Comparison of ENCODE assay signal across 11 mouse cellular contexts in the genomic region with DNA sequence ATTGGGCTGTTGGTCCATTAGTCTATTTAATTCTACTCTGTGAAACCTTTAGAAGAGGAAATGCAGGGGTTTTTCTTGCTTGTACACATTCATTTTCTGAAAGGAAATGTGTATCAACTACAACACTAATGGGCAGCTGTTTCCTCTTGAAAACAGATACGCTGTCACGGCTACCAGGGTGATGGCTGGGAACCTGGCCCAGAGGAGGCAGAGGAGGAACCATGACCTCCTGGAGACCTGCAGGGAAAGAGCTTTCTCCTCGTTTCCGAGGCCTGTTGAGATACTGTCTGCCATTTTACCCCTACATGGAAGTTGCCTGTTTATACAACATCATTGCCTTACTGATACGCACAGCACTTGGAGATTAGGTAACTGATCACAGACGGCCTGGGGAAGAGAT.
"Had no signal": no experiment of that assay in that cellular context is flagged by ENCODE, and none has a peak within 500 bp of the region (broad histone marks: within the 10 kb centered on the region; RNA-seq: fewer than 3 reads in every experiment).

No protein-coding gene starts in this region.

- H3K27me3 ChIP-seq: liver, embryonic 13.5 days had no signal

- H3K4me1 ChIP-seq: limb, embryonic 12.5 days; liver, embryonic 13.5 days had no signal

- ATAC-seq: liver, postnatal 0 days; midbrain, embryonic 13.5 days had no signal

- H3K36me3 ChIP-seq: limb, embryonic 12.5 days; liver, embryonic 13.5 days; midbrain, embryonic 13.5 days had no signal

- H3K9ac ChIP-seq: limb, embryonic 12.5 days; liver, embryonic 13.5 days; liver, postnatal 0 days; midbrain, embryonic 13.5 days had no signal

- H3K9me3 ChIP-seq: liver, embryonic 13.5 days; midbrain, embryonic 13.5 days had no signal

- DNase-seq: kidney, adult 11 months; kidney, adult 9 months; kidney, postnatal 25 days; liver; liver, embryonic 13.5 days; liver, postnatal 0 days; right cerebral cortex, adult 18-20 months; thymus, postnatal 4 days had no signal

- H3K4me2 ChIP-seq: limb, embryonic 12.5 days; liver, embryonic 13.5 days; midbrain, embryonic 13.5 days had no signal

- H3K27ac ChIP-seq: limb, embryonic 12.5 days; liver, embryonic 13.5 days; midbrain, embryonic 13.5 days; stomach, postnatal 0 days had no signal

- H3K4me3 ChIP-seq: limb, embryonic 12.5 days; liver, embryonic 13.5 days; midbrain, embryonic 13.5 days had no signal
